Mouse (Mus musculus): ENCODE measurements around the gene Galnt13. TPM values are rescaled to one million over a fixed set of nuclear protein-coding genes. Genes with fewer than 3 reads are reported as not detected.
"Not testable (repeated sequence)": the region's sequence is repeated elsewhere in the genome, so short reads cannot be mapped to it uniquely, and the experiment has no call there.

The Galnt13 gene
- polyA plus RNA-seq (2012; rRNA removed): not detected in 2 replicates

GRCm38 (mm10) chr2:54435937-54436735, at the start of gene Galnt13:
Gene Galnt13, plus strand, starts transcription at chr2:54436317.
- 2% methylated on average over 81 of the region's 81 CpGs for WGBS
- DNase-seq (ENCODE audit: low read depth, low spot score): no peak

- 40% methylated on average over 2 of the region's 2 CpGs for WGBS
- DNase-seq (ENCODE audit: low read depth, low spot score): no peak
Measured at GRCm38 (mm10) chr2:54431060-54431459, 5.1 kb upstream of the Galnt13 start.

- 47% methylated on average over 10 of the region's 10 CpGs for whole genome bisulfite sequencing
- no peak for DNase-seq (ENCODE audit: low read depth, low spot score)
Measured at GRCm38 (mm10) chr2:54435380-54435779, 737 bp upstream of the Galnt13 start.

GRCm38 (mm10) chr2:54436736-54437500, 801 bp downstream of the Galnt13 start:
- DNase-seq (ENCODE audit: low read depth, low spot score): no peak
- 7% methylated on average over 41 of the region's 42 CpGs for WGBS

DNA sequence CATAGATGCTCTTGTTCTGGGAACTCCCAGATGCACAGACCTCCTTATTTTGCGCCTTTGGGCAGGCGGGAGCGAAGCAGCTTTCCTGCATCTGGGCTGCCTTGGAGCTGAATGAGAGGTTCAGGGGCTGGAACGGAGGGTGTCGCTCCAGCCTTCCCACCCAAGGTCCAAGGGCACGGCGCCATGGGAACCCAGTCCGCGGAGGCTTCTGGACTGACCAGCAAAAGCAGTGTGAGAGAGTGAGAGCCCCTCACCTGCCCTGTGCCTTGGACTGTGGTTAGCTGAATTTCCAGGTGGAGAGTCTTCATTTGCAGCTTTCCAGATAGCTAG, 1.3 kb downstream of the Galnt13 start:
- DNase-seq (ENCODE audit: low read depth, low spot score): no peak
- 14% methylated on average over 9 of the region's 9 CpGs for WGBS

- DNase-seq (ENCODE audit: low read depth, low spot score): no peak
- WGBS: 74% methylated on average over 9 of the region's 9 CpGs
Measured at GRCm38 (mm10) chr2:54442734-54443500, 6.8 kb downstream of the Galnt13 start.

DNA sequence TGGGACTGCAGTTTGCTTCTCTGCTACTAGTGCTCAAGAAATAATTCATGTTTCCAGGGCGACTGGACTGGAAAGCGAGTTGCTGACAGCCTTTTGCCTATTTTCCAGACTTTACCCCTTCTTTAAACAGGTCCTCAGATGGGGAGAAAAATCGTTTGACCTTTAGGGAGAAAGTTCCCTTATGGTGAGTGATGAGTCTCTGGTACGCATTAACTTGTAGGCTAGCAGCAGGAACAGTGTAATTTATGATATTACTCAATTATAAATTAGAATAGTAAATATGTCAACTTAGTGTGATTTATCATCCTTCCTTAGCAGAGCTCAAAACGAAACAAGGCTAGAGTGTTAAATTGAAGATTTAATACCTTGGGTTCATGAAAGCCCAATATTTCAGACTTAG, 47.3 kb downstream of the Galnt13 start:
- DNase-seq (ENCODE audit: low read depth, low spot score): no peak
- WGBS: 37% methylated on average over 5 of the region's 5 CpGs

- no peak for DNase-seq (ENCODE audit: low read depth, low spot score)
- WGBS: 67% methylated on average over 3 of the region's 3 CpGs
Measured at GRCm38 (mm10) chr2:54522989-54523388, 86.9 kb downstream of the Galnt13 start.

- WGBS: 53% methylated on average over 3 of the region's 3 CpGs
- no peak for DNase-seq (ENCODE audit: low read depth, low spot score)
Measured at GRCm38 (mm10) chr2:54527073-54527472, 91.0 kb downstream of the Galnt13 start.

- DNase-seq (ENCODE audit: low read depth, low spot score): no peak
- 58% methylated on average over 10 of the region's 10 CpGs for WGBS
Measured at GRCm38 (mm10) chr2:54558357-54559153, 122.4 kb downstream of the Galnt13 start.

GRCm38 (mm10) chr2:54565068-54565467, 129.0 kb downstream of the Galnt13 start:
- no peak for DNase-seq (ENCODE audit: low read depth, low spot score)
- 79% methylated on average over 3 of the region's 3 CpGs for WGBS

DNA sequence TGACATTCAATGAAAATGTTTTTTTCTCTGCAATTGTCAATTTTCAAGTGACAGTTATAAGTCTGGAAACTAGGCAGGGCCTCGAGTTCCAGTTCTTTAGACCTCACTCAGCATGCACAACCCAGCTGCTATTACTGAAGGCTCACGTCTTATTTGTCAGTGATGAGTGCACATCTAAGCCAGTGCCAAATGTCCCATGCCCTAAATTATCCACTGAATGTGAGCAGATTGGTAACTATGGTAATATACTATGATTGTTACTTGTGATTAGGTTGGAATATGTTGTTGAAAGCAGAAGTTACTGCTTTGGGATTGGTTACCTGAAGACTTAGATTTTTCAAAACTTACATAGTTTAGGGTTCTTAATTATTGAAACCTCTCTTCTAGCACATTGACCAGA, 131.1 kb downstream of the Galnt13 start:
- 54% methylated on average over 2 of the region's 2 CpGs for WGBS
- DNase-seq (ENCODE audit: low read depth, low spot score): no peak

DNA sequence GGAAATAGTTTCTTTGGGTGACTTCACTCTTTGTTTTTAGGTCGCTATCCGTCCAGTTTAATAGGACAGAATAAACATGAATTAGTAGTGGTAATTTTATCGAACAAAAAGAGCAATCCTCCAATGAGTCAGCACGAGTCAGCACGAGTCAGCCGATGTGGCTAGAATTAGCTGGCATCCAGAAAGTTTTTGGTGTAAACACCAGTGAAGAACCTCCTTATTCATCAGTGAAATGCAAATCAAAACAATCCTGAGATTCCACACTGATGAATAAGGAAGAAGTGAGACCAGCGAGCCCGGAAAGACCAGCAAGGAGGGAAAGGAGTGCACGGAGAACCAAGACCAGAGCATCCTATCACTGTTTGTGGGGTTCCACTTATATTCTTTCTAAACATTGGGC, 131.5 kb downstream of the Galnt13 start:
- 84% methylated on average over 9 of the region's 9 CpGs for WGBS
- DNase-seq (ENCODE audit: low read depth, low spot score): no peak

DNA sequence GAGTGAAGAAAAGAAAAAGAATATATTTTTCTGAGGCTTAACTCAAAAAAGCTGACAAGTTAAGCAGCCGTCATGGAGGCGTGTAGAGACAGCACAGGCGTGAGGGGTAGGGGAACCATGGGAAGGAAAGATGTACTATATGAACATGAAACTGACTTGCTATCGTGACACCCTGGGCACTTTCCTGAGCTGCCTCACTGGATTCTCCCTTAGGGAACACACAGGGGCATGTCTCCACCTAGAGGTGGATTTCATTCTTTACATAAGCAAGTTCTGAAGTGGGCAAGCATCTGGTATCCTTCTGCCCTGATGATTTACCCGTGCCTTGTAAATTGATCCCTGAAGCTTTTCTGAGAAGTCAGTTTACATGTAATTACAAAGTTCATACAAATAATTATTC, 277.7 kb downstream of the Galnt13 start:
- no CpG with 5 or more reads among the region's 5 CpGs for WGBS

DNA sequence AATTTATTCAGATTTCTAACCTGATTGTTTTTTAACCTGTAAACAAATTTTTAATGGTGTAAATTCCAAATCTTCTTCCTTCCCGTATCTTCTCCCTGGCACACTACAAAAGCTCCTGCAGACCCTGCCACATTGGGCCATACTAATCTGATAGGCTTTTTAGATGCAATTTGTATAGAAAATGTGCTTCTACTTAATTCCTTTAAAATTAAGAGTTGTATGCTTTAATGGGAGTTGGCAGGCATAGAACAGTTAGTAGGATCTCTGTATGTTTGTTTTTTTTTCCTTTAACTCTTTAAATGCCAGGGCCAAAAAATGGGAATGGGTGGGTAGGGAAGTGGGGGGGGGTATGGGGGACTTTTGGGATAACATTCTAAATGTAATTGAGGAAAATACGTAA, 315.1 kb downstream of the Galnt13 start:
- 79% methylated on average over 2 of the region's 2 CpGs for WGBS
- DNase-seq (ENCODE audit: low read depth, low spot score): no peak

More for the DNA sequence above, 277.7 kb downstream of the Galnt13 start:
- not testable (repeated sequence) for DNase-seq (ENCODE audit: low read depth, low spot score)

DNA sequence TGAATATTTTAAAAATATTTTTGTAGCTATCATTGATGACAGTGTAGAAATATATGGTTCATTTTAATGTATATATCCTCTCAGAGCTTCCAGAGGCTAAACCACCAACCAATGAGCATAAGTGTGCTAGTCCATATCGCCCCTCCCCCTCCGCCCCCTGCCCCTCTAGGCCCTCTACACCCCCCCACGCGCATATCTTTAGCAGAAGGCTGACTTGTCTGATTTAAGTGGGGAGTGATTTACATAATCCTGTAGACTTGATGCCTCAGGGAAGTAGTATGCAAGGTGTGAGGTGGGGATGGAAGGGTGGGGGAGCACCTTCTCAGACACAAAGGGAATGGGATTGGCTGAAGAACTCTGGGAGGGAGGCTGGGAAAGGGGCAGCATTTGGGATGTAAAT, 323.7 kb downstream of the Galnt13 start:
- 24% methylated on average over 4 of the region's 4 CpGs for WGBS
- DNase-seq (ENCODE audit: low read depth, low spot score): no peak

DNA sequence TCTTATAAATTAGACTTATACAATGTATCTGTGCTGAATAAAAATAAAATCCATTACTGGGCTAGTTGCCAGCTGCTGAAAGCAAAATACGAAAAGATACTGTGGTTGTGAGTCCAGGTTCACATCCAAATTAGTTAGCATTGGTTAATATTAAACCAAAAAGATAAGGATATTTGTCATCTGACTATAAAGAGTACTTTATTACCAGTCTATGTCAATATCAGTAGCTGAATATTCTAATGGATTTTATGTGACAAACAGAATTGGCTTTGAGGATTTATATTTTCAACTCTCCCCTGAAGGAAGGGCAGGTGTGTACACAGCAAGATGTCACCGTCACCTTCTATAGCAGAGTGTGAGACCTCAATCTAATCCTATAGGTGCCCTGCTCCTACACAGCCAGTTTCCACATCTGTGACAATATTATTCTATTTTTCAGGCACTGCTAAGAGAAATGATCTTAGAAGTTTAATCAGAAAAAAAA, 342.7 kb downstream of the Galnt13 start:
- DNase-seq (ENCODE audit: low read depth, low spot score): no peak
- WGBS: 29% methylated on average over 2 of the region's 2 CpGs

- WGBS: 79% methylated on average over 2 of the region's 2 CpGs
- DNase-seq (ENCODE audit: low read depth, low spot score): no peak
Measured at GRCm38 (mm10) chr2:54813670-54814256, 377.6 kb downstream of the Galnt13 start.

DNA sequence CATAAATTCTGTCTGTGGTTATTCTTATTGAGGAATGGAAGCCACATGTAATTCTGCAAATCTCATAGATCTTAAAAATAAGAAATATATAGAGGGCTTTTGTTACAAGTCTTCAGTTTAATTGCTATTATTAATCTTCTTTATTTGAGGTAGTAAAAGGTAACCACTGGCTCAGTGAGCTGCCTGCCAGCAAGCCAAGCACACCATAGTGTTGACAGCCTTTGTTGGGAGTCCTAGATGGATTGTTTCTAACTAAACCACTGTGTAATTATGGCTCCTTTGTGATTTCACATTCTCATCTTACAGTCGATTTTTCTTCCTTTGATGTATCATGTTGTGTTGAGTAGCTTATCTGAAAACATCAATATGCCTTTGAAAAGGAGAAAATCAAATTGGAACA, 405.1 kb downstream of the Galnt13 start:
- no peak for DNase-seq (ENCODE audit: low read depth, low spot score)
- WGBS: 40% methylated on average over 1 of the region's 1 CpGs
